Comparison of ENCODE assay signal across 11 mouse cellular contexts in genomic region chr12:79502862-79503581, GRCm38 (mm10).
A peak's percentile ranks its signal among the peaks of the same experiment; 100 is the strongest.
DNase-seq lines count a peak whose midpoint lies in the region; ATAC-seq and TF ChIP-seq lines count a peak whose summit lies in the region.
"Had no signal": no experiment of that assay in that cellular context is flagged by ENCODE, and none has a peak within 500 bp of the region (broad histone marks: within the 10 kb centered on the region; RNA-seq: fewer than 3 reads in every experiment).

No protein-coding gene starts in this region.

- peaks cover 19% of the 10 kb centered on the region for H3K4me1 ChIP-seq in kidney, embryonic 14.5 days (ENCODE audit: control insufficient read depth, insufficient read depth, low read length)
- H3K4me1 ChIP-seq in lung, postnatal 0 days (ENCODE audit: insufficient read depth, low read depth, low read length): peaks cover 10% of the 10 kb centered on the region; the same call in 1 of the 2 replicates
- peaks cover 12% of the 10 kb centered on the region; the same call in 1 of the 2 replicates for H3K4me1 ChIP-seq in forebrain, embryonic 14.5 days (ENCODE audit: control insufficient read depth, insufficient read depth, low read length)
- H3K4me1 ChIP-seq in stomach, embryonic 15.5 days: peaks cover 32% of the 10 kb centered on the region

- no peak overlapping the region for H3K9ac ChIP-seq in kidney, embryonic 14.5 days (ENCODE audit: low read depth, low read length)
- no peak overlapping the region for H3K9ac ChIP-seq in lung, postnatal 0 days (replicated peaks; ENCODE audit: low read depth)
- H3K9ac ChIP-seq in forebrain, embryonic 14.5 days (ENCODE audit: low read length): no peak overlapping the region
- H3K9ac ChIP-seq in stomach, embryonic 15.5 days: no peak overlapping the region
- H3K9ac ChIP-seq: neural tube, embryonic 12.5 days had no signal

- no peaks in the 10 kb centered on the region for H3K27me3 ChIP-seq in kidney, embryonic 14.5 days (ENCODE audit: control insufficient read depth, insufficient read depth, low read length)
- no peaks in the 10 kb centered on the region for H3K27me3 ChIP-seq in lung, postnatal 0 days (replicated peaks; ENCODE audit: insufficient read depth, low read length)
- no peaks in the 10 kb centered on the region for H3K27me3 ChIP-seq in forebrain, embryonic 14.5 days (replicated peaks; ENCODE audit: control insufficient read depth, insufficient read depth, low read length)
- H3K27me3 ChIP-seq in stomach, embryonic 15.5 days (replicated peaks): no peaks in the 10 kb centered on the region
- H3K27me3 ChIP-seq: neural tube, embryonic 12.5 days had no signal

- DNase-seq in kidney, adult 9 months: no peak
- DNase-seq in lung, postnatal 0 days (ENCODE audit: low spot score): peak; percentile 24
- no peak for DNase-seq in lung, postnatal 36 days
- peak; percentile 44 for DNase-seq in forebrain, embryonic 14.5 days (ENCODE audit: low spot score)
- no peak for DNase-seq in ovary, postnatal 36 days (ENCODE audit: low spot score)
- no peak for DNase-seq in gastrocnemius, postnatal 25 days
- DNase-seq: adrenal gland, postnatal 36 days had no signal

- no peak overlapping the region for H3K4me2 ChIP-seq in kidney, embryonic 14.5 days (replicated peaks; ENCODE audit: low read depth, low read length)
- no peak overlapping the region for H3K4me2 ChIP-seq in lung, postnatal 0 days (replicated peaks; ENCODE audit: low read depth, low read length)
- H3K4me2 ChIP-seq in forebrain, embryonic 14.5 days (ENCODE audit: low read length): no peak overlapping the region
- H3K4me2 ChIP-seq in stomach, embryonic 15.5 days: no peak overlapping the region
- H3K4me2 ChIP-seq: neural tube, embryonic 12.5 days had no signal

- no peak overlapping the region for H3K4me3 ChIP-seq in kidney, embryonic 14.5 days (ENCODE audit: low read length)
- no peak overlapping the region for H3K4me3 ChIP-seq in lung, postnatal 0 days (ENCODE audit: low read depth, low read length)
- no peak overlapping the region for H3K4me3 ChIP-seq in forebrain, embryonic 14.5 days (ENCODE audit: low read depth, low read length)
- H3K4me3 ChIP-seq in stomach, embryonic 15.5 days (replicated peaks): no peak overlapping the region
- H3K4me3 ChIP-seq: neural tube, embryonic 12.5 days had no signal

- H3K36me3 ChIP-seq in kidney, embryonic 14.5 days (ENCODE audit: control insufficient read depth, insufficient read depth, low read length): no peaks in the 10 kb centered on the region
- H3K36me3 ChIP-seq in lung, postnatal 0 days (ENCODE audit: insufficient read depth, low read length): no peaks in the 10 kb centered on the region
- no peaks in the 10 kb centered on the region for H3K36me3 ChIP-seq in forebrain, embryonic 14.5 days (ENCODE audit: control insufficient read depth, insufficient read depth, low read length)
- no peaks in the 10 kb centered on the region for H3K36me3 ChIP-seq in stomach, embryonic 15.5 days
- H3K36me3 ChIP-seq: neural tube, embryonic 12.5 days had no signal

- H3K9me3 ChIP-seq in kidney, embryonic 14.5 days (ENCODE audit: control insufficient read depth, low read length): no peaks in the 10 kb centered on the region
- H3K9me3 ChIP-seq in lung, postnatal 0 days (ENCODE audit: low read length): no peaks in the 10 kb centered on the region
- no peaks in the 10 kb centered on the region for H3K9me3 ChIP-seq in forebrain, embryonic 14.5 days (replicated peaks; ENCODE audit: control insufficient read depth, low read length)
- no peaks in the 10 kb centered on the region for H3K9me3 ChIP-seq in stomach, embryonic 15.5 days
- H3K9me3 ChIP-seq: G1E; neural tube, embryonic 12.5 days had no signal

- TF ChIP-seq EP300 in lung, postnatal 0 days (IDR thresholded peaks at IDR 0.05): no peak

- ATAC-seq in kidney, embryonic 14.5 days (ENCODE audit: low FRiP score, low TSS enrichment): peak; percentile 53; the same call in 1 of the 2 replicates
- 0 out of 2 replicates have a peak, but pooled peaks have one; percentile 15 for ATAC-seq in lung, postnatal 0 days
- no peak for ATAC-seq in forebrain, embryonic 14.5 days
- no peak for ATAC-seq in stomach, embryonic 15.5 days (ENCODE audit: insufficient read depth, low FRiP score, low read depth)

- peak overlapping the region; percentile 73; the same call in 1 of the 2 replicates for H3K27ac ChIP-seq in kidney, embryonic 14.5 days (ENCODE audit: low read depth, low read length)
- H3K27ac ChIP-seq in lung, postnatal 0 days (ENCODE audit: low read length): peak overlapping the region; percentile 20; the same call in 1 of the 2 replicates
- H3K27ac ChIP-seq in forebrain, embryonic 14.5 days (ENCODE audit: low read depth, low read length): 0 out of 2 replicates have a peak overlapping the region, but pooled peaks have one; percentile 40
- peak overlapping the region; percentile 83 for H3K27ac ChIP-seq in stomach, embryonic 15.5 days
- H3K27ac ChIP-seq: neural tube, embryonic 12.5 days had no signal

- no peak for TF ChIP-seq CTCF in lung, postnatal 0 days (IDR thresholded peaks at IDR 0.05)

- WGBS in kidney, embryonic 14.5 days: 69% methylated on average over 11 of the region's 11 CpGs
- WGBS in lung, postnatal 0 days: 43% methylated on average over 11 of the region's 11 CpGs
- WGBS in forebrain, embryonic 14.5 days: 71% methylated on average over 11 of the region's 11 CpGs
- 51% methylated on average over 11 of the region's 11 CpGs for WGBS in stomach, embryonic 15.5 days

Comparison
In these comparisons a context has a peak if more than half of its experiments do, and no peak if none do; other contexts are left out.
1. DNase-seq: peak in lung, postnatal 0 days (single experiment) and forebrain, embryonic 14.5 days (single experiment); none in kidney, adult 9 months (single experiment), lung, postnatal 36 days (single experiment), ovary, postnatal 36 days (single experiment) and gastrocnemius, postnatal 25 days (single experiment).
2. ATAC-seq: peak in kidney, embryonic 14.5 days (single experiment) and lung, postnatal 0 days (single experiment); none in forebrain, embryonic 14.5 days (single experiment) and stomach, embryonic 15.5 days (single experiment).
3. H3K27ac ChIP-seq: peak in every context shown above with its lines; median percentile 83 in stomach, embryonic 15.5 days; 73 in kidney, embryonic 14.5 days; 40 in forebrain, embryonic 14.5 days; 20 in lung, postnatal 0 days.